Mouse (Mus musculus): ENCODE data around the gene Tmem123.

- TF ChIP-seq CTCF (IDR thresholded peaks at IDR 0.05; ENCODE audit: control insufficient read depth, insufficient read depth, insufficient replicate concordance, low read depth, low read length) (no peak), POLR2A (IDR thresholded peaks at IDR 0.05; ENCODE audit: control insufficient read depth, low read depth, low read length) (no peak)
Observed at GRCm38 (mm10) chr9:7822758-7823157, 58.9 kb downstream of the Tmem123 start.
